In the genomic region with DNA sequence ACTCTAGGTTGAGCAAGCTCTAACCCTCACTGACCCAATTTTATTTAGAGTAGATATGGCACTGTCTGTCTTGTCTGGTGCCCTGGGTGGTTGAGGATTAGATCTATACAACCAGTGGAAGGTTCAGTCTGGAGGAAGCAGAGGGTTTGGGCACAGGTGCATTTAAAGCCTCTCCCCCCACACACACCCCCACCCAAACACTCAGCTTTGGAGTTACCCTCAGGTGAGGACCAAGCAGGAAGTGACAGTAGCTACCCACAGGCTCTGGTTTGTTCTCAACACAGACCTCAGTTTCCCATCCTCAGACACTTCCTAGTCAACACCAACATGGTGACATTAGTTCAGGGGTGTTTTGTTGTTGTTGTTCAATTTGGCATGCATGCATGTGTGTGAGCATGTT, we compare ENCODE assay signal across 14 mouse cellular contexts. TPM values are rescaled to one million over a fixed set of nuclear protein-coding genes. Genes with fewer than 3 reads are reported as not detected.
DNase-seq lines count a peak whose midpoint lies in the region; ATAC-seq and TF ChIP-seq lines count a peak whose summit lies in the region.
"Had no signal": no experiment of that assay in that cellular context is flagged by ENCODE, and none has a peak within 500 bp of the region (broad histone marks: within the 10 kb centered on the region; RNA-seq: fewer than 3 reads in every experiment).

No protein-coding gene starts in this region.

- no peak overlapping the region for H3K27ac ChIP-seq in hindbrain, embryonic 13.5 days
- no peak overlapping the region for H3K27ac ChIP-seq in hindbrain, embryonic 14.5 days
- H3K27ac ChIP-seq in CH12.LX (ENCODE audit: insufficient read depth, low read depth): no peak overlapping the region

- dilution Hi-C loops in CH12.LX (cut with MboI; ENCODE audit: extremely low pct_ligation_motif_present, extremely low pct_unique_long_range_greater_than_20kb, low sequenced_read_pairs): no loop called here

- H3K27me3 ChIP-seq in hindbrain, embryonic 13.5 days: no peaks in the 10 kb centered on the region
- no peaks in the 10 kb centered on the region for H3K27me3 ChIP-seq in hindbrain, embryonic 14.5 days (ENCODE audit: control insufficient read depth, insufficient read depth, low read length)
- H3K27me3 ChIP-seq in CH12.LX (replicated peaks): no peaks in the 10 kb centered on the region

- no peak for ATAC-seq in hindbrain, embryonic 13.5 days (ENCODE audit: low FRiP score)
- ATAC-seq in hindbrain, embryonic 14.5 days (ENCODE audit: low FRiP score): no peak

- no peak for TF ChIP-seq POLR2A in CH12.LX (IDR thresholded peaks at IDR 0.05; ENCODE audit: low read depth, low read length)

- H3K9me3 ChIP-seq in hindbrain, embryonic 13.5 days: no peaks in the 10 kb centered on the region
- no peaks in the 10 kb centered on the region for H3K9me3 ChIP-seq in hindbrain, embryonic 14.5 days (ENCODE audit: control insufficient read depth, low read length)
- H3K9me3 ChIP-seq in CH12.LX (replicated peaks; ENCODE audit: low read length): no peaks in the 10 kb centered on the region

- H3K9ac ChIP-seq in hindbrain, embryonic 13.5 days: no peak overlapping the region
- no peak overlapping the region for H3K9ac ChIP-seq in hindbrain, embryonic 14.5 days
- peak overlapping the region; percentile 85; the same call in 1 of the 2 replicates for H3K9ac ChIP-seq in CH12.LX (ENCODE audit: insufficient read depth, low read depth)

- H3K4me3 ChIP-seq in hindbrain, embryonic 13.5 days: peak overlapping the region; percentile 96
- no peak overlapping the region for H3K4me3 ChIP-seq in hindbrain, embryonic 14.5 days (replicated peaks; ENCODE audit: low read length)
- H3K4me3 ChIP-seq in CH12.LX (replicated peaks in 1 of 3; ENCODE audit: low read depth in 2 of 3, low read length in 2 of 3, poor library complexity in 1 of 3): peak overlapping the region in 2 of 3 experiments; percentile 87 to 98

- no peak for TF ChIP-seq CTCF in CH12.LX (conservative IDR thresholded peaks at IDR 0.05 in 1 of 2, IDR thresholded peaks at IDR 0.05 in 1 of 2; ENCODE audit: low read depth in 2 of 2, low read length in 2 of 2)

- intact Hi-C loops in left cerebral cortex, postnatal 14 days (cut with DNase I): no loop called here

- in situ Hi-C loops in CH12.LX (cut with MboI; ENCODE audit: low pct_ligation_motif_present, low pct_unique_long_range_greater_than_20kb, low sequenced_read_pairs): no loop called here

- peaks cover 21% of the 10 kb centered on the region for H3K36me3 ChIP-seq in hindbrain, embryonic 13.5 days
- no peaks in the 10 kb centered on the region; the same call in 1 of the 2 replicates for H3K36me3 ChIP-seq in hindbrain, embryonic 14.5 days (replicated peaks; ENCODE audit: control insufficient read depth, insufficient read depth)
- peaks cover 18 to 63% of the 10 kb centered on the region in 2 experiments for H3K36me3 ChIP-seq in CH12.LX (replicated peaks in 1 of 2; ENCODE audit: control insufficient read depth in 1 of 2, insufficient read depth in 1 of 2, low read length in 1 of 2)

- H3K4me1 ChIP-seq in hindbrain, embryonic 13.5 days (replicated peaks): peaks cover 31% of the 10 kb centered on the region
- H3K4me1 ChIP-seq in hindbrain, embryonic 14.5 days (replicated peaks; ENCODE audit: control insufficient read depth, insufficient read depth, low read length): peaks cover 22% of the 10 kb centered on the region
- H3K4me1 ChIP-seq in CH12.LX (ENCODE audit: control insufficient read depth in 1 of 2, insufficient read depth in 2 of 2): peaks cover 23 to 62% of the 10 kb centered on the region in 2 experiments

- DNase-seq in hindbrain, embryonic 14.5 days (ENCODE audit: low spot score): no peak
- DNase-seq in CH12.LX (ENCODE audit: extremely low read depth): no peak
- peak; percentile 80 for DNase-seq in induced T-regulatory cell, adult 2 months (ENCODE audit: low read depth)
- DNase-seq in natural killer cell, adult 2 months (ENCODE audit: low spot score in 2 of 2): peak; percentile 15 to 28
- DNase-seq in cerebellum, adult 11 months: no peak
- no peak for DNase-seq in left cerebral cortex, postnatal 14 days (ENCODE audit: low spot score in 2 of 2)
- DNase-seq in ovary, postnatal 36 days (ENCODE audit: low spot score): no peak

- no peak for TF ChIP-seq EP300 in CH12.LX (IDR thresholded peaks at IDR 0.05; ENCODE audit: low read length)

- peaks cover 83% of the 10 kb centered on the region for H3K79me2 ChIP-seq in CH12.LX (replicated peaks; ENCODE audit: control insufficient read depth, extremely low read depth, insufficient read depth, poor library complexity, severe bottlenecking)

- peak overlapping the region; percentile 87; the same call in 1 of the 2 replicates for H3K4me2 ChIP-seq in hindbrain, embryonic 13.5 days
- H3K4me2 ChIP-seq in hindbrain, embryonic 14.5 days (replicated peaks): no peak overlapping the region
- peak overlapping the region; percentile 82 for H3K4me2 ChIP-seq in CH12.LX (ENCODE audit: insufficient read depth, low read depth, poor library complexity, severe bottlenecking)

- no peak for TF ChIP-seq RAD21 in CH12.LX (IDR thresholded peaks at IDR 0.05; ENCODE audit: low read depth, low read length)

TF ChIP-seq in CH12.LX, 34 proteins besides CTCF, POLR2A, EP300 and RAD21:
- TF ChIP-seq KAT2A (IDR thresholded peaks at IDR 0.05; ENCODE audit: insufficient replicate concordance, low read length) (no peak), ETS1 (conservative IDR thresholded peaks at IDR 0.05; ENCODE audit: low read depth, low read length) (no peak), GABPA (IDR thresholded peaks at IDR 0.05; ENCODE audit: insufficient replicate concordance, low read depth, low read length) (no peak), BHLHE40 (IDR thresholded peaks at IDR 0.05; ENCODE audit: low read depth, low read length) (no peak), MAX (IDR thresholded peaks at IDR 0.05; ENCODE audit: low read length) (no peak), RCOR1 (conservative IDR thresholded peaks at IDR 0.05; ENCODE audit: low read depth, low read length) (no peak), MYC (IDR thresholded peaks at IDR 0.05; ENCODE audit: low read depth, low read length) (no peak), ZMIZ1 (IDR thresholded peaks at IDR 0.05; ENCODE audit: low read depth, low read length) (no peak), CHD2 (IDR thresholded peaks at IDR 0.05; ENCODE audit: low read length) (no peak), CHD1 (IDR thresholded peaks at IDR 0.05; ENCODE audit: low read depth, low read length) (no peak), IRF4 (IDR thresholded peaks at IDR 0.05; ENCODE audit: low read depth, low read length) (no peak), SIN3A (IDR thresholded peaks at IDR 0.05; ENCODE audit: low read length) (no peak), PAX5 (IDR thresholded peaks at IDR 0.05; ENCODE audit: low read length) (no peak), TBP (conservative IDR thresholded peaks at IDR 0.05; ENCODE audit: low read depth, low read length) (no peak), MEF2A (IDR thresholded peaks at IDR 0.05; ENCODE audit: borderline replicate concordance, low read depth, low read length) (no peak), E2F4 (IDR thresholded peaks at IDR 0.05; ENCODE audit: insufficient replicate concordance, low read depth, low read length) (no peak), HCFC1 (IDR thresholded peaks at IDR 0.05; ENCODE audit: low read depth, low read length) (no peak)

RNA-seq across cellular contexts. Expression of gene Rab8a, which starts 1.8 kb away (rescaled TPM):
- polyA plus RNA-seq in hindbrain, embryonic 13.5 days (2015; fragmentation: Nextera tagmentation; extraction: Ambion mirVana): 94.1 and 96.0 TPM in 2 replicates
- 60.4 and 68.9 TPM in 2 replicates for polyA plus RNA-seq in hindbrain, embryonic 14.5 days (2014; fragmentation: Nextera tagmentation; extraction: Ambion mirVana)
- total RNA-seq in CH12.LX (2012; rRNA removed) (102 and 113 TPM in 2 replicates), CH12.LX (2014; rRNA removed) (165 and 190 TPM in 2 replicates)
- 136 and 186 TPM in 2 replicates for polyA plus RNA-seq in CH12.LX (2012; ENCODE audit: insufficient read length, low read depth)
- 10 to 100 TPM; 38.4 to 46.3 TPM for total RNA-seq in left cerebral cortex, postnatal 14 days (2021)

RNA-seq across cellular contexts. Expression of gene Hsh2d, which starts 26.6 kb away (rescaled TPM):
- not detected in 2 replicates for polyA plus RNA-seq in hindbrain, embryonic 13.5 days (2015; fragmentation: Nextera tagmentation; extraction: Ambion mirVana)
- polyA plus RNA-seq in hindbrain, embryonic 14.5 days (2014; fragmentation: Nextera tagmentation; extraction: Ambion mirVana): not detected in 2 replicates
- total RNA-seq in CH12.LX (2012; rRNA removed): 17.9 TPM in 2 replicates
- 25.1 and 26.1 TPM in 2 replicates for total RNA-seq in CH12.LX (2014; rRNA removed)
- polyA plus RNA-seq in CH12.LX (2012; ENCODE audit: insufficient read length, low read depth): 19.9 and 24.1 TPM in 2 replicates
- total RNA-seq in left cerebral cortex, postnatal 14 days (2021): not detected
- total RNA-seq: heart, adult 8-10 months had no signal
- polyA plus RNA-seq: kidney, embryonic 14.5 days had no signal

RNA-seq across cellular contexts. Expression of gene Tpm4, which starts 28.0 kb away (rescaled TPM):
- polyA plus RNA-seq in hindbrain, embryonic 13.5 days (2015; fragmentation: Nextera tagmentation; extraction: Ambion mirVana): 221 and 233 TPM in 2 replicates
- polyA plus RNA-seq in hindbrain, embryonic 14.5 days (2014; fragmentation: Nextera tagmentation; extraction: Ambion mirVana): 177 and 186 TPM in 2 replicates
- 94.8 and 96.2 TPM in 2 replicates for total RNA-seq in CH12.LX (2012; rRNA removed)
- 284 and 318 TPM in 2 replicates for total RNA-seq in CH12.LX (2014; rRNA removed)
- polyA plus RNA-seq in CH12.LX (2012; ENCODE audit: insufficient read length, low read depth): 203 and 218 TPM in 2 replicates
- total RNA-seq in left cerebral cortex, postnatal 14 days (2021): 10 to 100 TPM; 36.7 to 37.5 TPM

RNA-seq across cellular contexts. Expression of gene Cib3, which starts 49.8 kb away (rescaled TPM):
- polyA plus RNA-seq in hindbrain, embryonic 13.5 days (2015; fragmentation: Nextera tagmentation; extraction: Ambion mirVana): not detected in 2 replicates
- polyA plus RNA-seq in hindbrain, embryonic 14.5 days (2014; fragmentation: Nextera tagmentation; extraction: Ambion mirVana): not detected in 2 replicates
- total RNA-seq in CH12.LX (2012; rRNA removed): not detected in 2 replicates
- not detected in 2 replicates for total RNA-seq in CH12.LX (2014; rRNA removed)
- not detected in 2 replicates for polyA plus RNA-seq in CH12.LX (2012; ENCODE audit: insufficient read length, low read depth)
- total RNA-seq in left cerebral cortex, postnatal 14 days (2021): not detected
- polyA plus RNA-seq: embryonic facial prominence, embryonic 14.5 days; kidney, embryonic 14.5 days; limb, embryonic 14.5 days had no signal

RNA-seq across cellular contexts. Expression of gene Gm11034, which starts 50.6 kb away (rescaled TPM):
- not detected in 2 replicates for polyA plus RNA-seq in hindbrain, embryonic 13.5 days (2015; fragmentation: Nextera tagmentation; extraction: Ambion mirVana)
- not detected in 2 replicates for polyA plus RNA-seq in hindbrain, embryonic 14.5 days (2014; fragmentation: Nextera tagmentation; extraction: Ambion mirVana)
- not detected in 2 replicates for total RNA-seq in CH12.LX (2012; rRNA removed)
- not detected in 2 replicates for total RNA-seq in CH12.LX (2014; rRNA removed)
- not detected in 2 replicates for polyA plus RNA-seq in CH12.LX (2012; ENCODE audit: insufficient read length, low read depth)
- total RNA-seq in left cerebral cortex, postnatal 14 days (2021): not detected
- total RNA-seq: ES-E14; heart, adult 8-10 months; neutrophil, adult 5-6 weeks had no signal
- polyA plus RNA-seq: embryonic facial prominence, embryonic 14.5 days; kidney, embryonic 14.5 days; limb, embryonic 14.5 days had no signal

Comparison
In these comparisons a context has a peak if more than half of its experiments do, and no peak if none do; other contexts are left out.
1. DNase-seq: peak in induced T-regulatory cell, adult 2 months (single experiment) and natural killer cell, adult 2 months (2 of 2); none in hindbrain, embryonic 14.5 days (single experiment), CH12.LX (single experiment), cerebellum, adult 11 months (single experiment), left cerebral cortex, postnatal 14 days (0 of 2) and ovary, postnatal 36 days (single experiment).
2. RNA of gene Hsh2d, which starts 26.6 kb away (polyA plus RNA-seq): 19.9 to 24.1 TPM in CH12.LX; not detected in hindbrain, embryonic 13.5 days and not detected in hindbrain, embryonic 14.5 days; every median in the first group is over 10 times any median in the second.